Mouse (Mus musculus) intestine, embryonic 16.5 days (tissue): ENCODE measurements around the gene Sf1. TPM values are rescaled to one million over a fixed set of nuclear protein-coding genes. Genes with fewer than 3 reads are reported as not detected.

ENCODE experiments used
- ATAC-seq: fragments of 200-750 bp; cut with Nextera tagmentation; 2 replicates; pipeline ENCODE4 v1.8.0; 2017; ENCODE audit warnings: moderate TSS enrichment, moderate library complexity
- H3K27ac ChIP-seq: fragments of 300-500 bp; sonication (generic); 2 replicates; pipeline ENCODE4 v1.5.1; 2014; ENCODE audit warnings: mild to moderate bottlenecking, low read length
- H3K27me3 ChIP-seq: fragments of 300-500 bp; sonication (generic); replicated peaks from 2 replicates; pipeline ENCODE4 v1.6.1; 2014; ENCODE audit warnings: low read length, control low read depth, mixed read lengths; ENCODE audit not compliant: control insufficient read depth, insufficient read depth
- H3K36me3 ChIP-seq: fragments of 300-500 bp; sonication (generic); 2 replicates; pipeline ENCODE4 v1.6.1; 2014; ENCODE audit warnings: low read length, control low read depth; ENCODE audit not compliant: control insufficient read depth, insufficient read depth
- H3K4me1 ChIP-seq: fragments of 300-500 bp; sonication (generic); 2 replicates; pipeline ENCODE4 v1.6.1; 2014; ENCODE audit warnings: low read length, control low read depth, mixed read lengths; ENCODE audit not compliant: control insufficient read depth, insufficient read depth
- H3K4me2 ChIP-seq: fragments of 300-500 bp; sonication (generic); 2 replicates; pipeline ENCODE4 v1.6.1; 2014; ENCODE audit warnings: low read depth, low read length, control low read depth
- H3K4me3 ChIP-seq: fragments of 300-500 bp; sonication (generic); 2 replicates; pipeline ENCODE4 v1.5.1; 2014; ENCODE audit warnings: mild to moderate bottlenecking, low read length
- H3K9ac ChIP-seq: fragments of 300-500 bp; sonication (generic); 2 replicates; pipeline ENCODE4 v1.6.1; 2014; ENCODE audit warnings: low read depth, low read length
- H3K9me3 ChIP-seq: fragments of 300-500 bp; sonication (generic); 2 replicates; pipeline ENCODE4 v1.6.1; 2016; ENCODE audit warnings: low read length, control low read depth; ENCODE audit not compliant: control insufficient read depth
- WGBS: fragments of 180-500 bp; shearing (Covaris S2); extraction: QIAGEN DNeasy Blood & Tissue Kit; methylation state at CpG from one replicate; pipeline ENCODE4 v1.1.7; 2014; 5-methylcytosine and 5-hydroxymethylcytosine counted together
- polyA plus RNA-seq: library from polyadenylated mRNA; unstranded; fragments of >200 nt; fragmentation: Nextera tagmentation; extraction: Ambion mirVana; gene quantifications from 2 replicates; pipeline ENCODE4 v1.2.1, GENCODE M21; 2015

Sf1 gene
- 94.7 and 103 TPM in 2 replicates for polyA plus RNA-seq

- under 1% methylated on average over 85 of the region's 85 CpGs for WGBS
- no peaks in the 10 kb centered on the region for H3K9me3 ChIP-seq
- ATAC-seq = peak; percentile 98
- peak within 1 kb of the TSS; percentile 100 for H3K27ac ChIP-seq
- peaks cover 18% of the 10 kb centered on the region for H3K4me1 ChIP-seq
- peak within 1 kb of the TSS; percentile 65 for H3K4me2 ChIP-seq
- H3K9ac ChIP-seq = peak within 1 kb of the TSS; percentile 99
- peak within 1 kb of the TSS; percentile 98 for H3K4me3 ChIP-seq
- no peaks in the 10 kb centered on the region for H3K27me3 ChIP-seq
- H3K36me3 ChIP-seq = peaks cover 11% of the 10 kb centered on the region
These were observed at the start of gene Sf1 for GRCm38 (mm10) chr19:6363411-6364240. Sf1 (plus strand) TSS chr19:6363690.

- no peak overlapping the region for H3K9ac ChIP-seq
- 90% methylated on average over 8 of the region's 8 CpGs for WGBS
- H3K4me2 ChIP-seq = no peak overlapping the region
- no peak for ATAC-seq
- H3K27me3 ChIP-seq = no peaks in the 10 kb centered on the region
- no peak overlapping the region for H3K4me3 ChIP-seq
- no peaks in the 10 kb centered on the region for H3K4me1 ChIP-seq
- no peak overlapping the region for H3K27ac ChIP-seq
- H3K36me3 ChIP-seq = peaks cover 44% of the 10 kb centered on the region
- no peaks in the 10 kb centered on the region for H3K9me3 ChIP-seq
These were observed 49.7 kb upstream of the Sf1 start for GRCm38 (mm10) chr19:6313796-6314195.

GRCm38 (mm10) chr19:6314513-6314912 lies 49.0 kb upstream of the Sf1 start:
- Histone ChIP-seq H3K4me2 (no peak overlapping the region), H3K4me3 (no peak overlapping the region), H3K36me3 (peaks cover 44% of the 10 kb centered on the region), H3K9ac (no peak overlapping the region), H3K27ac (no peak overlapping the region), H3K27me3 (no peaks in the 10 kb centered on the region), H3K9me3 (no peaks in the 10 kb centered on the region), H3K4me1 (no peaks in the 10 kb centered on the region)
- no peak for ATAC-seq
- WGBS = 78% methylated on average over 8 of the region's 8 CpGs

DNA sequence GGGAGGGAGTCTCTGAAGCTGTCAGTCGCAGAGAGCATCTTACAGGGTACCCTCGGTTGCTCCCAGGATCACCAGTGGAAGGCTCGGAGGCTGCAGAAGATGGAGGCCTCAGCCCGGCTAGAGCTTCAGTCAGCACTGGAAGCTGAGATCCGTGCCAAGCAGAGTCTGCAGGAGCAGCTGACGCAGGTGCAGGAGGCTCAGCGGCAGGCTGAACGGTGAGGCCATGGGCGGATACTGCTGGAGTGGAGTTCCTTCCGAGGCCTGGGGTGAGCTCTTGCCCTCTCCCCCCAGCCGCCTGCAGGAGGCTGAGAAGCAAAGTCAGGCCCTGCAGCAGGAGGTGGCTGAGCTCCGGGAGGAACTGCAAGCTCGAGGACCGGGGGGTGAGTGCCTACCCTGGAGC lies 47.9 kb upstream of the Sf1 start:
- H3K9ac ChIP-seq = no peak overlapping the region
- H3K4me3 ChIP-seq = no peak overlapping the region
- H3K27me3 ChIP-seq = no peaks in the 10 kb centered on the region
- ATAC-seq = no peak
- no peak overlapping the region for H3K27ac ChIP-seq
- no peak overlapping the region for H3K4me2 ChIP-seq
- H3K4me1 ChIP-seq = no peaks in the 10 kb centered on the region
- no peaks in the 10 kb centered on the region for H3K9me3 ChIP-seq
- H3K36me3 ChIP-seq = peaks cover 43% of the 10 kb centered on the region
- WGBS = 74% methylated on average over 14 of the region's 14 CpGs

DNA sequence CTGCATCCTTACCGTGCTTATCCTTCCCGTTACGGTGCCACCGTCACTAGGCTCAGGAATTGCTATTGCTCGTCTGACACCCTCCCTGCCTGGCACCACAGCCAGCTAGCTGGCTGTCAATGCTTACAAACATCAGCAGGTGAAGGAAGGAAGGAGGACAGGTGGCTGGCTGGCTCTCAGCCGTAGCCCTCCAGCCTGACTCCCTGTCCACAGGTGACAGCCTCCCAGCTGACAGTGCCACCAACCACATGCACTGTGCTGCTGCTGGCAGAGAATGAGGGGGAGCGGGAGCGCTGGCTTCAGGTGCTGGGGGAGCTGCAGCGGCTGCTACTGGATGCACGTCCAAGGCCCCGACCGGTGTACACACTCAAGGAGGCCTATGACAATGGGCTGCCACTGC lies 45.3 kb upstream of the Sf1 start:
- H3K36me3 ChIP-seq = peaks cover 34% of the 10 kb centered on the region

DNA sequence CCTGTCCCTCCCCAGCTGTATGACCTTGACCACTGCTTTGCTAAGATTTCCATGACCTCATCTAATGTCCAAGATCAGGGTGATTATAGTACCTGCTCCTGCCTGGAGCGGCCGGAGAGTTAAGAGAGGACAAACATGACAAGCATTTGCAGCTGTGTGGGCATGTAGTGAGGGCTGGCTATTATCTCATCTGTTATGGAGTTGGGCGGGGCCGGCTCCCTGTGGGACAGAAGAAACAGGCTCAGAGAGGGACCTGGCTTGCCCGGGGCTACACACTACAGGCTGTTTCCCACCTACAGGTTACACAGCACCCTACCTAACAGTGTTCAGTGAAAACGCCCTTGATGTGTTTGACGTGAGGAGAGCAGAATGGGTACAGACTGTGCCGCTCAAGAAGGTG lies 42.1 kb upstream of the Sf1 start:
- H3K4me1 ChIP-seq = no peaks in the 10 kb centered on the region
- no peak overlapping the region for H3K9ac ChIP-seq
- H3K4me2 ChIP-seq = no peak overlapping the region
- no peaks in the 10 kb centered on the region for H3K9me3 ChIP-seq
- ATAC-seq = no peak
- H3K4me3 ChIP-seq = no peak overlapping the region
- H3K27ac ChIP-seq = no peak overlapping the region
- peaks cover 20% of the 10 kb centered on the region; the same call in 1 of the 2 replicates for H3K36me3 ChIP-seq
- no peaks in the 10 kb centered on the region for H3K27me3 ChIP-seq
- 66% methylated on average over 8 of the region's 8 CpGs for WGBS

More for the DNA sequence above, 45.3 kb upstream of the Sf1 start:
- Histone ChIP-seq H3K4me1 (no peaks in the 10 kb centered on the region), H3K4me3 (no peak overlapping the region), H3K4me2 (no peak overlapping the region), H3K27ac (no peak overlapping the region), H3K9me3 (no peaks in the 10 kb centered on the region), H3K27me3 (no peaks in the 10 kb centered on the region), H3K9ac (no peak overlapping the region)
- no peak for ATAC-seq
- 91% methylated on average over 12 of the region's 12 CpGs for WGBS

GRCm38 (mm10) chr19:6321786-6322621 lies 41.5 kb upstream of the Sf1 start:
- Histone ChIP-seq H3K4me3 (no peak overlapping the region), H3K9me3 (no peaks in the 10 kb centered on the region), H3K27me3 (no peaks in the 10 kb centered on the region), H3K4me2 (no peak overlapping the region), H3K36me3 (peaks cover 14% of the 10 kb centered on the region; the same call in 1 of the 2 replicates), H3K9ac (no peak overlapping the region), H3K27ac (no peak overlapping the region), H3K4me1 (no peaks in the 10 kb centered on the region)
- peak; percentile 75 for ATAC-seq
- 71% methylated on average over 33 of the region's 33 CpGs for WGBS

GRCm38 (mm10) chr19:6324751-6325150 lies 38.7 kb upstream of the Sf1 start:
- no peaks in the 10 kb centered on the region; the same call in 1 of the 2 replicates for H3K36me3 ChIP-seq
- H3K4me3 ChIP-seq = no peak overlapping the region
- H3K27me3 ChIP-seq = no peaks in the 10 kb centered on the region
- ATAC-seq = no peak
- no peaks in the 10 kb centered on the region for H3K9me3 ChIP-seq
- H3K4me1 ChIP-seq = no peaks in the 10 kb centered on the region
- H3K27ac ChIP-seq = no peak overlapping the region
- H3K9ac ChIP-seq = no peak overlapping the region
- H3K4me2 ChIP-seq = no peak overlapping the region
- 83% methylated on average over 9 of the region's 9 CpGs for WGBS

DNA sequence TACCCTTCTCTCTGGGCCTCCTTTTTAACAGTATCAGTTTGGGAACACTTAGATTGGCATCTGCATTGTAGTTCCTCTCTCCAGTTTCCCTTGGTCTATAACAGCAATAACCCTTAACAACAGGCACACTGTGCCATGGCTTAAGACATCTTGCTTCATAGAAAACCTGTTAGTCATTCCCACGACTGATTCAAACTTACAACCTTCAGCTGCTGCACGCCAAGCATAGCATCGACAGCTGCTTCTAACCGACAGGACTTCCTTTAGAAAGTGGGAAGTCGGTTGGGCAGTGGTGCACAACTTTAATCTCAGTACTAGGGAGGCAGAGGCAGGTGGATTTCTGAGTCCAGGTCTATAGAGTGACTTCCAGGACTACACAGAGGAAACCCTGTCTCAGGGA lies 32.3 kb upstream of the Sf1 start:
- Histone ChIP-seq H3K9me3 (no peaks in the 10 kb centered on the region), H3K4me3 (no peak overlapping the region), H3K9ac (0 out of 2 replicates have a peak overlapping the region, but pooled peaks have one; percentile 36), H3K36me3 (no peaks in the 10 kb centered on the region), H3K27ac (no peak overlapping the region), H3K4me1 (peaks cover 16% of the 10 kb centered on the region), H3K27me3 (no peaks in the 10 kb centered on the region), H3K4me2 (0 out of 2 replicates have a peak overlapping the region, but pooled peaks have one; percentile 42)
- no peak for ATAC-seq
- 59% methylated on average over 5 of the region's 5 CpGs for WGBS
